Mouse (Mus musculus) lung, postnatal 10 days (tissue): ENCODE measurements around the gene Add2.

Experiments used
- DNase-seq: peaks from one replicate; pipeline ENCODE4 v3.0.0; 2021

Gene Add2

GRCm38 (mm10) chr6:86148518-86148917 lies 120.0 kb downstream of the Add2 start:
- no peak for DNase-seq

DNA sequence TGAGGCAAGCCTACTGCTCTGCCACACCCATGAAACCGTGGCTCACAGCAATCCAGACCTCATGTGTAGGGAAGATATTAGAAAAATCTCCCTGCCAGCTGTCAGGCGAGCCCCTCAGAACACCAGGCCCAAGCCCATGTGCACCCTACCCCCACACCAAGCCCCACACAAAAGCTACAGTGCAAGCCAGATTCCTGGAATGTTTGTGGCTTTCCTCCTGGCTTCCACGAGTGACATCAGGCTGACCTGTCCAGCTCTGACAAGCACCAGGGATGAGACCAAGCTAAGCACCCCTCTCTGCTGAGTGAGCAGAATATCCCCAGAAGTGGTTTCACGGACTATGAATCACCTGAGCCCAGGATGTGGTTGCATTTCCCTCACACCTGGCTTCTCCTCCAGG lies 120.5 kb downstream of the Add2 start:
- DNase-seq, result no peak

DNA sequence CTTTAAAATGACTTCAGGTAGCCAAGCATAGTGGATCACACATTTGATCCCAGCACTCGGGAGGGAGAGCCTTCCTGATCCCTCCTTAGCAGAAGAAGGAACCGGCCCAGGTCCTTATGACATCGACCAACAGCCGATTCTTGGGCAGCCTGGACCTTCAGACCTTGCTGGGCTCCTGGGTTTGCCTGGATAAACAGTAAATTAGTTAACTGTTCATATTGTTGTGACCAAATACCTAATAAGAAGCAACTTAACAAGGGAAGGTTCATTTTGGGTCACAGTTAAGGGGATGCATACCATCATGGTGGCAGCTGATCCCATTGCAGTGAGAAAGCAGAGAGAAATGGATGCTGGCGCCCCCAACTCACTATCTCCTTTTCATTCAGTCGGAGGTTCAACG lies 124.2 kb downstream of the Add2 start:
- no peak for DNase-seq

DNA sequence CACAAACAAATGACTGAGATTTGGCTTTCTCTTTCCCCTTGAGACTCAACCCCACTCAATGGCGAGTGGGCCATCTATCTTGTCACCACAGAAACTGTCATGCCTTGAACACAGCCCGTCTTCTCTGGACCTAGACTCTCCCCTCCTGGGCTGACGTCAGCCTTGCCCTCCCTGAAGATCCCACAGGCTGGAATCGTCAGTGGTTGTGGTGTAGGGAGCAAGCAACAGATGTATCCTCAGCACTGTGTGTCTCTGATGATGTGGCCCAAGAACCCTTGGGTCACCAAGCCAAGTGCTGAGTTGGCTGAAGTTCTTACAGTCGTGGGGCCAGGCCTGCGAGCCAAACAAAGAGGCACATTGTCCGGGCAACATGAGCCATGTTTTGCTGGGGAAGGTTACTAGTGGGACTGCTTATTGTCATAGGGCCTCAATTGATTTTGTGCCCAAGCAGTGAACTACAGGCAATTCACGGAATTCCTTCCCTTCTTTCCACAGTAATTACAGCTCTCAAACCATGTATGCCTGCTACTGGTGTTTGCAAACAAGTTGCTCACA lies 125.0 kb downstream of the Add2 start:
- DNase-seq, result peak; percentile 25

DNA sequence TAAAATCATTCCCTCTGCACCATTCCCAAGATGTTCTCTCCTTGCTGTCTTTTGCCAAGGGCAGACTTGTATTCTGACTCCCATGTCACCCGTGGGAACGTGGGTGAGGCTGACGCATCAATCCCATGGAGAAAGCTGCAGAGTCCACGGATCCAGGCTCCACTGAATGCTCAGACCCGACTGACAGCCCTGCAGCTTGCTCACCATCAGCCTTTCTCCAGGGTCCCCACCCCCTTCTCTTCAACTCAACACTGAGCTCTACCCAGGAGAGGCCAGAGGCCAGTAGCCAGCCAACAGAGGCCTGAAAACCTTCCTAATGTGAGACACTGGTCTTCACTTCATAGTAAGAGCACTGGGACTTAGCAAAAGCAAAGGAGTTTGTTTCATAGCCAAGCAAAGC lies 125.5 kb downstream of the Add2 start:
- no peak for DNase-seq

DNA sequence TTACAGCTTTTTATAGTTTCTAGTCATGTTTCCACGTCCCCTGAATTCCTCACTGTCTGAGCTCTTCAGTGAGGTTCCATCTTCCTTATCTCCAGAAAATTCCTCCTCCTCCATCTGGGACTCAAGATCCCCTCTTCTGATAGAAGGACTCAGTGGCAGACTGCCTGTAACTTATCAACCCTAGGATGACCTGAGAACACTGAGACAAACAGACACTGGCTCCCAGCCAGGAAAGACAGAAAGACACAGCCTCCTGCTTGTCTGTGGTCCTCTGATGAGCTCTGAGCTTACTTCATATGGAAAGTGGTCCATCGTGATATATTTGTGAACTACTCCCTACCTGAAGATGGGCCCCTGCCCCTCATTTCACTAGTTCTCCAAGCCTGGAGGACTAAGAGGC lies 126.0 kb downstream of the Add2 start:
- DNase-seq, result no peak

GRCm38 (mm10) chr6:86157253-86158234 lies 129.1 kb downstream of the Add2 start:
- peak; percentile 81 for DNase-seq

DNA sequence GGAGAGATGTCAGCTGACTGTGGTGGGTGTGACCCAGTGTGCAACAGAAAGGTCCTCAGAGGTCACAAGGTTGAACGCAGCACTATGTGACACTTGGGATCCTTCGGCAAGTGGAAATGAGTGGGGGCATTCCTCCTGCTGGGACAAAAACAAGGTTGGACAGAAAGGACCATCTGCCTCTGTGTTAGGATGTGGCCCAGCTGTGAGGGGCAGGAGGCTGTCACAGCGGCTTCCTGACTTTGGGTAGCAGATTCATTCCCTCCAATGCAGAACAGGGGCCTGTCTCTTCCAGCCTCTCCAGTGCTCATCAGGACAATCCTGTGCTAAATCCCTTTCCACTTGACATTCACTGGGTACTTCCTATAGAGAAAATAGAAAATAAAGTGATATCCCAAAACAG lies 132.4 kb downstream of the Add2 start:
- no peak for DNase-seq

GRCm38 (mm10) chr6:86161586-86161985 lies 133.1 kb downstream of the Add2 start:
- DNase-seq, result no peak

- no peak for DNase-seq
Measured at GRCm38 (mm10) chr6:86164028-86164427, 135.5 kb downstream of the Add2 start.

- no peak for DNase-seq
Measured at GRCm38 (mm10) chr6:86166426-86166825, 137.9 kb downstream of the Add2 start.

GRCm38 (mm10) chr6:86167851-86168250 lies 139.4 kb downstream of the Add2 start:
- DNase-seq, result no peak

GRCm38 (mm10) chr6:86169166-86169565 lies 140.7 kb downstream of the Add2 start:
- no peak for DNase-seq
